Mouse (Mus musculus) liver, embryonic 14.5 days (tissue): ENCODE data around the gene Clec18a.

ENCODE experiments used
- CTCF ChIP-seq: IDR thresholded peaks from 2 replicates; pipeline ENCODE4 v1.5.1; 2016; ENCODE audit warnings: antibody characterized with exemption, low read depth, control low read depth
- EP300 ChIP-seq: IDR thresholded peaks from 2 replicates; pipeline ENCODE4 v1.6.1; 2016; ENCODE audit warnings: antibody characterized with exemption, low read depth

DNA sequence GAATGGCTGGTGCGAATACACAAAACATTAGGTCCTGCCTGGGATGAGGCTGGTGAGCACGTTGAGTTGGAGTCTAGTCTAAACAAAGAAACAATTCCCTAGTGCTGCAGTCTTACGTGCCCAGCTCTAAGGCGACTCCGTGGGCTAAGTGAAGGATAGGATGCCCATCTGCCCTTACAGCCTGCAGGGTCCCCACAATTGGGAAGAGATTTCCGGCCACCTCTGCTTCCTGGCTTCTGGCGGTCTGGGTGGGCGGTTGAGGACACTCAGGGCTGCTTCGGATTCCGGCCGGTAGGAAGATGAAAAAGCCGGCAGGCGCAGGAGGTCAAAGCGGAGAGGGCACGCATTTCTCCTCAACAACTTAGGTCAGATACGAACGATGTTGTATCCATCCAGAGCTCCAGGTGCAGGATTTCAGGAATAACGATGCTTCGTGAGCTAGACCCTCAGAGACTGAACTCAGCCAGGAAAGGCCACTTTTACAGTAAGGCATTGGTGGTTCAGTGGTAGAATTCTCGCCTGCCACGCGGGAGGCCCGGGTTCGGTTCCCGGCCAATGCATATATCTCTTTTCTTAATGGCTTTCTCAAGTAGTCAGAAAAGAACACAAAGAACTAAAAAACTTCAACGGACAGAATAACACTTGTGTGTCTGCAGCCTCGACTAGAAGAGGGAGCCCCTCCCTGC is 30.0 kb downstream of the Clec18a start:
- TF ChIP-seq CTCF (no peak), EP300 (no peak)
